Mouse (Mus musculus) ovary, postnatal 36 days (tissue): Measurements from ENCODE around the gene Cyp2d11.
"Not testable (repeated sequence)": the region's sequence is repeated elsewhere in the genome, so short reads cannot be mapped to it uniquely, and the experiment has no call there.

ENCODE experiments used
- DNase-seq: peaks from one replicate; pipeline ENCODE4 v3.0.0; 2022; ENCODE audit warnings: low spot score, mixed read lengths

The Cyp2d11 gene

DNA sequence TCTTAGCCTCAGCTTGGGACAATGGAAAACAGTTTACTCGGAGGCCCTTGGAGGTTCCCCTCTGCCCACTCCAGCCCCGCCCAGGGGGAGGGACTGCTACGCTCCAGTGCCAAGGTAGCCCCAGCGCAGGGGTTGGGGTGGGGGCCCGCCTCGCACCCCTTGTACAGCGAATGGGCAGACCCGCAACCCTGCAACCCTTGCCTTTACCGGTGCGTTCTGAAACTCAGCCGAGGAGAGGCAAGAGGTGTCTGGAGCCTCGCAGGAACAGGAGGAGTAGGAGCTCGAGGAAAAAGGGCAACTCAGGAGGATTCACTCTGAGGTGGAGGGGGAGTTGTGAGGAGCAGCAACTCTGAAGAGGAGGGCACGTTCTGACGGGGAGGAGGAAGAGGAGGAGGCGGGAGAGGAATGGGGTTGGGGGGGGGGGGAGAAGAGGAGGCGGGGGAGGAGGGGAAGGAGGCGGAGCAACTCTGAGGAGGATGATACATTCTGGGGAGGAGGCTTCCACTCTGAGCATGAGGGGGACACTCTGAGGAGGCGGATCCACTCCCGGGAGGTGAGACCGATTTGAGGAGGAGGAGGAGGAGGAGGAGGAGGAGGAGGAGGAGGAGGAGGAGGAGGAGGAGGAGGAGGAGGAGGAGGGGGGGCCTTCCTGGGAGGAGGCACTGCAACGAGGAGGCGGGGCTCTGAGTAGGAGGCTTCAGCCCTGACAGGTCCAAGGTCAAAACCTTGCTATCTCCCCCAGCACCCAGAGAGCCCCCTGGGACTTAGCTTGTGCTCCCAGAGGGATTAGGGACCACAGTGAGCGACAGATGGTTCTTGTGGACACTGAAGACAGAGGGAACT is 13.7 kb downstream of the Cyp2d11 start, which contains the start of gene Cyp2d22:
Cyp2d22 (minus strand) TSS at position 390 of the 843 bp plus-strand sequence.
- peak; percentile 65 for DNase-seq

DNA sequence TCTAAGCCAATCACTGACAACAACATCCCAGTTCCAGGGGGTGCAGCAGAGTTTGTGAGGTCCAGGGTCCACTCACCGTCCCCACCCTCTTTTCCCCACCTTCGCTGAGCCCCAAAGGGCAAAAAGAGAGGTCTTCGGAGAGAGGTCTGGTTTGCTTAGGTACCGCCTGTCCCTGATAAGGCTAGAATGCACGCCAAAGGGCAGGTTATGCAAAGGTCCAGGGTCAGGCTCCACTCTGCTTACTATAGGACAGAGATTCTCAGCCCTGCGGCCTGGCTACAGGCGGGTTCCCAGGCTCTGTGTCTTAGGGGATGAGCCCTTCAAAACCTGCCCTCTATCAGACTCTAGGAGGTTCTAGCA is 14.3 kb downstream of the Cyp2d11 start:
- DNase-seq, result no peak

- no peak for DNase-seq
Measured at GRCm38 (mm10) chr15:82378261-82379180, 15.3 kb downstream of the Cyp2d11 start.

DNA sequence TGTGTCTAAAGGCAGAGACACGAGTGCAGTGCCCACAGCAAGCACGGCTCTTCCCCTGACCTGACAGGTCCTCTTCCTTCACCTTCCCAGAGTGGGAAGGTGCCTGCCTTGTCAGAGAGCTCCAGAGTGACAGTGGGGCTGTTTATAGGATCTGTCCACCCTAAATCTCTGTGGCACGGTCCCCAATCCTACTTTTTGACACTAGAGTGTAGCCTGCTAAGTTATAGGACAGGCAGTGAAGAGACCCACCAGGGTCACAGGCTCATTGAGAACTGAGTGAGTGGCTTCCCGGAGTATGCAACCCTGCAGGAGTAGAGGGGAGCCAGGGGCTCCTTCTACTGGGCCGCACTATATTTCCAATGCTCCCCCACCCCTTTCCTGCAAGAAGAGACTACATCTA is 16.1 kb downstream of the Cyp2d11 start:
- DNase-seq, result no peak

GRCm38 (mm10) chr15:82376393-82377138 is 17.3 kb downstream of the Cyp2d11 start:
- DNase-seq, result no peak

DNA sequence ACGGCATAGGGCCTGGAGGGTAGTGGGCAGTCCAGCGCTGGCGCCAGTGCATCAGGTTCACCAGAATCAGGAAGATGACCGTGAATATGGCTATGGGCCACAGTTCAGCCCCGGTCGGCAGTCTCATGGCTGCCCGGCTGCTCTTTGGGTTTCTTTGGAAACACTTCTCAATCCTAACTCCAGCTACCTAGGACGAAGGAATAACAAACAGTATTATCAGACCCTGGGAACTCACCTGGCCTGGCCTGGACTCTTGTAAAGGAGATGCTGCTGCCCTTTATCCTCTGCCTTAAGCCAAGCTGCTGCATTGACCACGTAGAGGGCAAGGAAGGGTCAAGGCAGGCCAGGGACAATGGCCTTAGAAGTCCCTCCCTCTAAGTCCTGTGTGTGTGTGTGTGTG is 18.0 kb downstream of the Cyp2d11 start:
- DNase-seq, result no peak

DNA sequence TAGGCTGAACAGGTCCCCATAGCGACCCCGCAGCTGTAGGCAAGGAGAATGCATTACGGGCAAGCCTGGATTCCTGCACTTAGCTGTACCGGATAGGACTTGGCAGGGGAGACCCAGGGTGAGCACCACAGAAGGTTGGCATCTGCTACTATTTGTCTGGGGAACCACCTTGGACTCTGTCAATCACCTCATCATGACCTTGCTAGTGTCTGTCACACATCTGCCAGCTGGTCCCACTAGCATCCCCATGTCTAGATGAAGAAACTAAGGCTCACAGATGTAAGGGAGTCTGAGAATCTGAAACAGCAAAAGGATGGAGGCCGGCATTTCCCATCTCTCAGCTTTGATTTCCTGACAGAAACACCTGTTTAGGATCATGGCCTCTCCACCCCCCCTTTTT is 19.4 kb downstream of the Cyp2d11 start:
- DNase-seq, result no peak

DNA sequence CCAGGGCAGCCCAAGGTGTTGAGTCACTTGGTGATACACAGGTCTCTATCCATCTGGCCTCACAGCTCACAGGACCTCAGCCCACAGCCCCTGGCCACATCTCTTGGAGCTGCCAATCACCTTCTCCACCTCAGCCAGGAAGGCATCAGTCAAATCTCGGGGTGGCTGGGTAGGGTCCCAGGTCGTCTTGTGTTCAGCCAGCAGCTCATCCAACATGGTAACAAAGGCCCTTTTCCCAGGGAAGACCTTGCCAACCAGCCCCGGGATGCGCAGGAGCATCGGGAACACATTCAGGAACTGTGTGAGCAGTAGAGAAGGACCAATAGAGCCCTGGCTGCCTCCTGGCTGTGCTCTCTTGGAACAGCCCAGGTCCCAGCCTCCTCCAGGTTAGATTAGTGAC is 20.8 kb downstream of the Cyp2d11 start:
- no peak for DNase-seq

- DNase-seq, result no peak
Measured at GRCm38 (mm10) chr15:82372446-82372845, 21.4 kb downstream of the Cyp2d11 start.

DNA sequence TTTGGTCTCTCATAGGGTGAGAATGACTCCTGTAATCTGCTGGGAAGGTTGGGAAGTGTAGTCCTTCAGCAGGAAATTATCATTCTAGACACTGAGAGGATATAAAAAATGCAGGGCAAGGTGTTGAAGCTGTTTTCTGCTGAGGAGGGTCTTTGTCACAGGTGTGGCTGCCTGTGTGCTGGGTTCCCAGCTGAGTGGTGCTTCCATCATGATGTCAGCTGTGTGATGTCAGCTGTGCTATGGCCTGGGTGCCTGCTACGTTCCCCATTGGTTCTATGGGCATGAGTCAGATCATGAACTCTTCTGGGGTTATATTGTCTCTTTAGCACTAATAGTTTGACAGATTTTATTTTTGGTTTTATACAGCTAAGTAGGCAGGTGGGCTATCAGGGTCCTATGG is 25.0 kb downstream of the Cyp2d11 start:
- no peak for DNase-seq

- no peak for DNase-seq
Measured at GRCm38 (mm10) chr15:82368146-82368545, 25.7 kb downstream of the Cyp2d11 start.

DNA sequence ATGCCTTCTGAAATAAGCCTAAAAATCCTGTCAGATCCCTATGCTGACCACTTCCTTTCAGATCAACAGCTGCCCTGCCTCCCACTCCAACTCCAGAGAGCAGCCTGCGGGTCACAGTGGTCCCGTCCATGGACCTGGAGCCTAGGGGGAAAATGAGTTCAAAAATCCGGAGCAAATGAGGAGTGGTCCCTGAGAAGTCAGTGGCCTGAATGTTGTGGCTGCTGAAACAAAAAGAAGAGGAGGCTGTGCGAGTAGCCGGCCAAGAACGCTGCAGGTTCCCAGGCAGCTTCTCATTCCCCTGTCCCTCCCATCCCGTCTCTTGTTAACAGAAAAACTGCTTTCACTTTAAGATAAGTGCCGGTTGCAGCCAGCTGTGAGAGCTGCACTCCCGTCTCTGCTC is 29.3 kb downstream of the Cyp2d11 start:
- not testable (repeated sequence) for DNase-seq

- not testable (repeated sequence) for DNase-seq
Measured at GRCm38 (mm10) chr15:82363801-82364200, 30.0 kb downstream of the Cyp2d11 start.

GRCm38 (mm10) chr15:82362234-82362633 is 31.6 kb downstream of the Cyp2d11 start:
- no peak for DNase-seq

GRCm38 (mm10) chr15:82361459-82362018 is 32.3 kb downstream of the Cyp2d11 start:
- no peak for DNase-seq

GRCm38 (mm10) chr15:82358431-82359260 is 35.2 kb downstream of the Cyp2d11 start:
- DNase-seq, result no peak

DNA sequence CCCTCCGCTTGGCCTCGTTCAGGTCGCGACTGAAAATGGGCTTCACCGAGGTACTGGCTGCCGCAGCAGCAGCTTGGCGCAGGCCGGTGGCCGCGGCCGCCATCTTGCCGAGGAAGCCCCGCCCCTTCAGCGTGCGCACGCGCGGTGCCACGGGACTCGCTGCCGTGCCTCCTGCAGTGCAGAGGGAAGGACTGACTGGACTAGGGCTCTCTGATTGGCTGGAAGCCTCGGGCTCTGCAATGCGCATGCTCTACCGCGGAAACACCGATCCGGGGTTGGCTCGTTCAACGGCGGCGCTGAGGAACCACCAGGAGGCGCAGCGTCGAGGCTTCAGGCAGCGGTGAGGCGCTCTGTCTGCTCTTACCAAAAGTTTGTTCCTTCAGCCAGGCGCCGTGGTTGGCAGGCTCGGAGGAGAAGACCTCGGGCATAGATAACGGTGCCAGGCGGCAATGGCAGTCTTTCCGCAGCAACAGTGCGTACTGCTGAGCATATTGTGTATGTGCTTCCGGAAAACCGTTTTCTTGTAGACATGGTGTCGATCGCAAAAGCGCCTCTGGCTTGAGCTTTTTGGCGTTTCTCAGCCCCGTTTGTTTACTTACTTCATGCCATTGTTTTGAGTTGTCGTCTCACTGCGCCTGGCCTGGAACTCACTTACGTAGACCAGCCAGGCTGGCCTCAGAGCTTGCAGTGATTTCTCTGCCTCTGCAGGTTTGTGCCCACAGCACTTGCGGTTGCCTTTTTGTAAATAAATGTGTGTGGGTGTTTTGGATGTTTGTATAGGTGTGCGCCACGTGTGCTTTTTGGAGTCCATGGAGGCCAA is 39.5 kb downstream of the Cyp2d11 start, which contains the start of gene Ndufa6:
Ndufa6 (minus strand) TSS at position 197 of the 820 bp plus-strand sequence.
- DNase-seq, result peak; percentile 95

- DNase-seq, result no peak
Measured at GRCm38 (mm10) chr15:82353745-82354113, 40.1 kb downstream of the Cyp2d11 start.

DNA sequence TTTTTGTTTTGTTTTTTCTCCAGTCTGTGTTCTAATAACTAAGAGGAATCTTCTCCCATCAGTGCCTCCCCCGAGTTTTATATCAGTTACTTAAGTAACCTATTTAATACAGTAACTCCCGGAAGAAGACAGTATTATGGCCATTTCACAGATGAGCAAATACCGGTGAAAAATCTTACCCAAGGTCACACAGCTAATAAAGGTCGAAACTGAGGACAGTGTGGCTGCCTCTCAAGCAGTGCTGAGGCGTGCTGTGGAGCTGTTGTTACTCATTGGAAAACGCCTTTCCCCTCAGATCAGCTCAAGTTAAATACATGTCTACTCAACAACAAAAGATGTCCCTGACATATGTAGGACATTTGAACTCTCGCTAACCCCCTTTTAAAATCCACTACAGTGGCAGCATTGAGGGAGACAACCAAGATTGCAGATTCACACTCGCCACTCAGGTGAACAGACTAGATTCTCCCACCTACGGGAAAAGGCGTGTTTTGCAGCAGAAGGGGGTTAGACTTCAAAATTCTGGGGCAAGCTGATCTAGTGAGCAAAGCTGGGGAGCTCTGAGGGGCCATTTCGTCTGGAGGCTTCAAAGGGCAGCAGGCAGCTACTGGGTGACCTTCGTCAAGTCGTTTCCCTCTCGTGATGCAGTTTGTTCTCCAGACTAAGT is 40.6 kb downstream of the Cyp2d11 start:
- no peak for DNase-seq
